Mouse (Mus musculus) heart, postnatal 36 days (tissue): ENCODE measurements around the gene Tshz2. TPM values are rescaled to one million over a fixed set of nuclear protein-coding genes. Genes with fewer than 3 reads are reported as not detected.
A peak's percentile ranks its signal among the peaks of the same experiment; 100 is the strongest.

ENCODE experiments used
- DNase-seq, 2 experiments: peaks; one replicate each; pipeline ENCODE4 v3.0.0; 2021 to 2022
- intact Hi-C: fragments of 180-260 bp; cut with DNase I; formaldehyde crosslinking; loops from one replicate; pipeline ENCODE4 v1.15.1; 2025
- total RNA-seq, 2 experiments: library from RNA; stranded (reverse); gene quantifications; 2 replicates each; pipeline ENCODE4 v1.2.3; 2021

The Tshz2 gene
- total RNA-seq, 2 experiments from 2014 or later = 13.6 to 14.9 TPM

GRCm38 (mm10) chr2:170028488-170029303 is 395.9 kb downstream of the Tshz2 start:
- intact Hi-C loops = no loop called here
- DNase-seq = no peak

- no peak for DNase-seq
- intact Hi-C loops = no loop called here
These were observed 396.6 kb downstream of the Tshz2 start for GRCm38 (mm10) chr2:170029304-170029856.

- intact Hi-C loops = no loop called here
- DNase-seq = no peak
These were observed 398.4 kb downstream of the Tshz2 start for GRCm38 (mm10) chr2:170031226-170031625.

GRCm38 (mm10) chr2:170031872-170032271 is 399.1 kb downstream of the Tshz2 start:
- no peak for DNase-seq
- intact Hi-C loops = no loop called here

GRCm38 (mm10) chr2:170033219-170033618 is 400.4 kb downstream of the Tshz2 start:
- intact Hi-C loops = no loop called here
- DNase-seq = no peak

- intact Hi-C loops = no loop called here
- no peak for DNase-seq
These were observed 402.0 kb downstream of the Tshz2 start for GRCm38 (mm10) chr2:170034794-170035193.

- no peak for DNase-seq
- intact Hi-C loops = no loop called here
These were observed 404.0 kb downstream of the Tshz2 start for GRCm38 (mm10) chr2:170036791-170037241.

- no peak for DNase-seq
- intact Hi-C loops = no loop called here
These were observed 404.5 kb downstream of the Tshz2 start for GRCm38 (mm10) chr2:170037346-170037745.

- no peak for DNase-seq
- intact Hi-C loops = no loop called here
These were observed 407.0 kb downstream of the Tshz2 start for GRCm38 (mm10) chr2:170039772-170040171.

GRCm38 (mm10) chr2:170041101-170041500 is 408.3 kb downstream of the Tshz2 start:
- DNase-seq = peak; percentile 37 to 50
- intact Hi-C loops = no loop called here

GRCm38 (mm10) chr2:170042471-170043213 is 409.8 kb downstream of the Tshz2 start:
- no peak for DNase-seq
- intact Hi-C loops = no loop called here

- DNase-seq = no peak
- intact Hi-C loops = no loop called here
These were observed 410.5 kb downstream of the Tshz2 start for GRCm38 (mm10) chr2:170043290-170043689.

GRCm38 (mm10) chr2:170045896-170046295 is 413.1 kb downstream of the Tshz2 start:
- intact Hi-C loops = no loop called here
- DNase-seq = no peak

- no peak for DNase-seq
- intact Hi-C loops = no loop called here
These were observed 413.7 kb downstream of the Tshz2 start for GRCm38 (mm10) chr2:170046371-170047145.

GRCm38 (mm10) chr2:170048831-170049230 is 416.0 kb downstream of the Tshz2 start:
- no peak for DNase-seq
- intact Hi-C loops = no loop called here

- intact Hi-C loops = no loop called here
These were observed 417.8 kb downstream of the Tshz2 start for GRCm38 (mm10) chr2:170050651-170051050.

GRCm38 (mm10) chr2:170051441-170051840 is 418.6 kb downstream of the Tshz2 start:
- intact Hi-C loops = no loop called here
- no peak for DNase-seq

More at GRCm38 (mm10) chr2:170050651-170051050, 417.8 kb downstream of the Tshz2 start:
- DNase-seq = no peak

GRCm38 (mm10) chr2:170054943-170055342 is 422.1 kb downstream of the Tshz2 start:
- intact Hi-C loops = loop anchor here (2.0 kb wide), 1 partner anchor 46 kb away; no protein-coding TSS in a partner anchor
- DNase-seq = no peak

GRCm38 (mm10) chr2:170055413-170055812 is 422.6 kb downstream of the Tshz2 start:
- peak; percentile 52 to 57 for DNase-seq
- intact Hi-C loops = loop anchor here (2.0 kb wide), 1 partner anchor 45 kb away; no protein-coding TSS in a partner anchor

GRCm38 (mm10) chr2:170058774-170059173 is 426.0 kb downstream of the Tshz2 start:
- intact Hi-C loops = no loop called here
- no peak for DNase-seq
